Mouse (Mus musculus) midbrain, postnatal 0 days (tissue): Measurements from ENCODE around the gene Serpina9. TPM values are rescaled to one million over a fixed set of nuclear protein-coding genes. Genes with fewer than 3 reads are reported as not detected.

Source experiments
- ATAC-seq: fragments of 200-750 bp; cut with Nextera tagmentation; 2 replicates; pipeline ENCODE4 v1.8.0; 2017; ENCODE audit warnings: moderate number of reproducible peaks, mild to moderate bottlenecking, moderate TSS enrichment, moderate library complexity; ENCODE audit not compliant: low FRiP score
- DNase-seq: peaks from one replicate; pipeline ENCODE4 v3.0.0-alpha.2; 2015; ENCODE audit warnings: low spot score
- H3K27ac ChIP-seq: fragments of 300-500 bp; sonication (generic); 2 replicates; pipeline ENCODE4 v1.5.1; 2014; ENCODE audit warnings: low read depth, mild to moderate bottlenecking, low read length, mixed read lengths
- H3K27me3 ChIP-seq: fragments of 300-500 bp; sonication (generic); 2 replicates; pipeline ENCODE4 v1.6.1; 2014; ENCODE audit warnings: low read length, control low read depth, mixed read lengths; ENCODE audit not compliant: insufficient read depth
- H3K36me3 ChIP-seq: fragments of 300-500 bp; sonication (generic); 2 replicates; pipeline ENCODE4 v1.6.1; 2014; ENCODE audit warnings: low read length, control low read depth, mixed read lengths; ENCODE audit not compliant: insufficient read depth
- H3K4me1 ChIP-seq: fragments of 300-500 bp; sonication (generic); 2 replicates; pipeline ENCODE4 v1.6.1; 2014; ENCODE audit warnings: mild to moderate bottlenecking, control low read depth, antibody characterized with exemption, low read length, mixed read lengths; ENCODE audit not compliant: insufficient read depth
- H3K4me2 ChIP-seq: fragments of 300-500 bp; sonication (generic); 2 replicates; pipeline ENCODE4 v1.6.1; 2014; ENCODE audit warnings: low read depth, mild to moderate bottlenecking, low read length, mixed read lengths; ENCODE audit not compliant: poor library complexity, severe bottlenecking
- H3K4me3 ChIP-seq: fragments of 300-500 bp; sonication (generic); 2 replicates; pipeline ENCODE4 v1.5.1; 2014; ENCODE audit warnings: low read depth, mild to moderate bottlenecking, low read length, moderate library complexity
- H3K9ac ChIP-seq: fragments of 300-500 bp; sonication (generic); replicated peaks from 2 replicates; pipeline ENCODE4 v1.6.1; 2014; ENCODE audit warnings: mild to moderate bottlenecking, low read length, moderate library complexity, mixed read lengths; ENCODE audit not compliant: poor library complexity, severe bottlenecking
- H3K9me3 ChIP-seq: fragments of 300-500 bp; sonication (generic); 2 replicates; pipeline ENCODE4 v1.6.1; 2016; ENCODE audit warnings: low read length, control low read depth
- CTCF ChIP-seq: IDR thresholded peaks from 2 replicates; pipeline ENCODE4 v1.5.1; 2016; ENCODE audit warnings: antibody characterized with exemption, mild to moderate bottlenecking
- WGBS: fragments of 180-500 bp; shearing (Covaris S2); extraction: QIAGEN DNeasy Blood & Tissue Kit; methylation state at CpG from one replicate; pipeline ENCODE4 v1.1.7; 2014; 5-methylcytosine and 5-hydroxymethylcytosine counted together
- polyA plus RNA-seq: library from polyadenylated mRNA; unstranded; fragments of >200 nt; fragmentation: Nextera tagmentation; extraction: Ambion mirVana; gene quantifications from 2 replicates; pipeline ENCODE4 v1.2.1, GENCODE M21; 2015
- total RNA-seq: library from RNA; depleted of rRNA; stranded (reverse); fragments of >200 nt; gene quantifications from 2 replicates; pipeline ENCODE4 v1.2.3, GENCODE M21; 2014

Gene Serpina9
- total and polyA plus RNA-seq, 2 experiments from 2014 or later = 0.14 TPM; not detected in 1

DNA sequence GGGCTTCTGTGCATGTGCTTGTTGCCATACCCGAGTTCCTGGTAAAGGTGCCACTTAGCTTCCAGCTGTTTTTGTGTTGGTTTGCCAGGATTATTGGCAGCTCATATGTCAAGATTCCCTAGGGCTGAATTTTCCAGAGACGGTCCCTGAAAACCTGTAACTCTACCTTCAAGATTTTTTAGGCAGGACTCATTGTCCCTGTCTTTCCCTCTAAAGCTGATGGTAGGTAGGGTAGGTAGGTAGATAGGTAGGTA lies 24.1 kb downstream of the Serpina9 start:
- 77% methylated on average over 2 of the region's 2 CpGs for WGBS
- H3K9ac ChIP-seq = no peak overlapping the region

DNA sequence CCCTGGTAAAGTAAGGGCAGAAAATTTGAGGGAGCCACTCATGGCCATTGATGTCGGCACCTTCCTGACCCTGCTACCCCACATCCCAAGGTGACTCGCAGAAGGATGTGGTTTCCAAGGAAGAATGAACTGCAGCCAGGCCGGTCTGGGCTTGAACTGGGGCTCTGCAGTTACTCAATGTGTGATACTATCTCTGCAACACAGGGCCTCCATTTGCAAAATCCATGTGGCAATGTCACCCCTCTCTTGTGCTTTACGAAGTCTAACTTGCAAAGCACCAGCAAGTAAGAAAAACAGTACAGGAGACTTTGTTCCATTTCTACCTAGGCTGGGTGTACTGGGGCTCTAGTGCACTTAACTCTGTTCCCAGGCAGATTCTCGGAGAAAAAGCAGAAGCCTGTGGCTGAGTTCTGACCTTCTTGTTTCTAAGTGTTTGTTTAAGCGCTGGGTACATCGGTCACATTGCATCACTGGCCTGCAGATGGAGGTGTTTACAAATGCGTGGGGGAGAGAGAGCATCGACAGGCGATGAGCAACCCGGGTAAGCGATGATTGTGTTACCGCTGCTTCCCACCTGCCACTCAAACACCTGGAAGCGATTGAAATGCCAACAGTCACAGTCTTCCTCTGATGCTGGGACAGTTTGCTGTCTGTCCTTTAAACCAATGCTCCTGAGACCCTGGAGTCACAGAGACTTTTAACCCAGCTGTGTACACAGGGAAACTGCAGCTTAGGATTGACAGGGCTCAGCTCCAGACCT lies 24.6 kb downstream of the Serpina9 start:
- Histone ChIP-seq H3K27ac (no peak overlapping the region), H3K9me3 (no peaks in the 10 kb centered on the region), H3K4me1 (no peaks in the 10 kb centered on the region), H3K4me2 (no peak overlapping the region), H3K4me3 (no peak overlapping the region), H3K36me3 (no peaks in the 10 kb centered on the region), H3K9ac (no peak overlapping the region), H3K27me3 (no peaks in the 10 kb centered on the region)
- DNase-seq = peak; percentile 23
- TF ChIP-seq CTCF = peak; percentile 50
- no peak for ATAC-seq
- 58% methylated on average over 14 of the region's 14 CpGs for WGBS

More for the DNA sequence above, 24.1 kb downstream of the Serpina9 start:
- Histone ChIP-seq H3K27ac (no peak overlapping the region), H3K27me3 (no peaks in the 10 kb centered on the region), H3K4me2 (no peak overlapping the region), H3K4me3 (no peak overlapping the region), H3K36me3 (no peaks in the 10 kb centered on the region), H3K4me1 (no peaks in the 10 kb centered on the region), H3K9me3 (no peaks in the 10 kb centered on the region)
- ATAC-seq (no peak), DNase-seq (no peak)
- no peak for TF ChIP-seq CTCF

DNA sequence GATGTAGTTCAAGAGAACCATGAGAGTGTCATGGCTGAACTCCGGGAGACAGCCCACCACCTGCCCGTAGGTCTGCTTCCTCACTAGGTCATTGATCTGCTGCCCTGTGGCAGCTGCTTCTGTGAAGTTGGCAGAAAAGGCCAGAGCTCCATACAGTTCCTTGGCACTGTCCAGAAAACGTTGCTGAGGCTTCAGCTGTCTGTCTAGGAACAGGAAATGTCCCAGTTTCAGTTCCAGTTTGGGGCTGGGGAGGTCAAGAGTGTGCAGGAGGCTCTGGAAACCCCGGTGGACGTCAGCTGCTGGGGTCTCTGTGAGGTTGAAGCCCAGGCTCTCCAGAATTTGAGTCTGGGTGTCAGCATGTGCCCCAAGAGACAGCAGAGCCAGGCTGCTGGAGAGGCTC lies 27.7 kb downstream of the Serpina9 start:
- no peak overlapping the region for H3K4me3 ChIP-seq
- DNase-seq (no peak), ATAC-seq (no peak)
- peaks cover 3% of the 10 kb centered on the region; the same call in 1 of the 2 replicates for H3K4me1 ChIP-seq
- no peak overlapping the region for H3K9ac ChIP-seq
- no peaks in the 10 kb centered on the region for H3K9me3 ChIP-seq
- H3K27me3 ChIP-seq = no peaks in the 10 kb centered on the region
- no peaks in the 10 kb centered on the region for H3K36me3 ChIP-seq
- no peak overlapping the region for H3K27ac ChIP-seq
- no peak overlapping the region for H3K4me2 ChIP-seq
- no peak for TF ChIP-seq CTCF
- WGBS = 75% methylated on average over 5 of the region's 5 CpGs

- no peaks in the 10 kb centered on the region for H3K9me3 ChIP-seq
- ATAC-seq (no peak), DNase-seq (peak; percentile 66)
- TF ChIP-seq CTCF = peak; percentile 78
- WGBS = 59% methylated on average over 4 of the region's 4 CpGs
- no peaks in the 10 kb centered on the region for H3K36me3 ChIP-seq
- H3K4me1 ChIP-seq = peaks cover 3% of the 10 kb centered on the region; the same call in 1 of the 2 replicates
- H3K4me2 ChIP-seq = no peak overlapping the region
- H3K4me3 ChIP-seq = no peak overlapping the region
- H3K9ac ChIP-seq = no peak overlapping the region
- no peaks in the 10 kb centered on the region for H3K27me3 ChIP-seq
- no peak overlapping the region for H3K27ac ChIP-seq
Measured at GRCm38 (mm10) chr12:103984935-103985334, 28.6 kb downstream of the Serpina9 start.

- Histone ChIP-seq H3K27me3 (no peaks in the 10 kb centered on the region), H3K4me3 (no peak overlapping the region), H3K27ac (0 out of 2 replicates have a peak overlapping the region, but pooled peaks have one; percentile 8), H3K4me1 (peaks cover 3% of the 10 kb centered on the region; the same call in 1 of the 2 replicates), H3K9ac (0 out of 2 replicates have a peak overlapping the region, but pooled peaks have one; percentile 5), H3K4me2 (no peak overlapping the region), H3K36me3 (no peaks in the 10 kb centered on the region), H3K9me3 (no peaks in the 10 kb centered on the region)
- 69% methylated on average over 7 of the region's 7 CpGs for WGBS
- peak; percentile 34 for DNase-seq
- TF ChIP-seq CTCF = no peak
- ATAC-seq = peak; percentile 55; the same call in 1 of the 2 replicates
Measured at GRCm38 (mm10) chr12:103981646-103982360, 31.8 kb downstream of the Serpina9 start.

GRCm38 (mm10) chr12:103978294-103978693 lies 35.3 kb downstream of the Serpina9 start:
- ATAC-seq = no peak
- peaks cover 3% of the 10 kb centered on the region; the same call in 1 of the 2 replicates for H3K4me1 ChIP-seq
- no peak overlapping the region for H3K9ac ChIP-seq
- DNase-seq = no peak
- WGBS = 83% methylated on average over 10 of the region's 10 CpGs
- no peaks in the 10 kb centered on the region for H3K36me3 ChIP-seq
- H3K27me3 ChIP-seq = no peaks in the 10 kb centered on the region
- H3K4me3 ChIP-seq = no peak overlapping the region
- no peaks in the 10 kb centered on the region for H3K9me3 ChIP-seq
- no peak overlapping the region for H3K27ac ChIP-seq
- no peak for TF ChIP-seq CTCF
- no peak overlapping the region for H3K4me2 ChIP-seq
